Mouse (Mus musculus) heart, adult 2 months (tissue): ENCODE results near the gene Lgr4.

Experiments
- CTCF ChIP-seq: fragments of 200-600 bp; IDR thresholded peaks from 2 replicates; pipeline ENCODE4 v1.8.1; 2022; ENCODE audit warnings: antibody characterized with exemption, mild to moderate bottlenecking, moderate library complexity
- EP300 ChIP-seq: fragments of 200-500 bp; IDR thresholded peaks from 2 replicates; pipeline ENCODE4 v1.6.1; 2011; ENCODE audit warnings: low read depth, low read length, control low read depth; ENCODE audit not compliant: insufficient read depth
- POLR2A ChIP-seq: fragments of 200-500 bp; IDR thresholded peaks from 2 replicates; pipeline ENCODE4 v1.6.1; 2011; ENCODE audit warnings: mild to moderate bottlenecking, low read depth, low read length, control low read depth; ENCODE audit not compliant: insufficient read depth

GRCm38 (mm10) chr2:109935754-109936409 lies 18.4 kb downstream of the Lgr4 start:
- TF ChIP-seq CTCF, result no peak
- no peak for TF ChIP-seq POLR2A
- no peak for TF ChIP-seq EP300
